ENCODE assay signal across 8 mouse cellular contexts in the genomic region with DNA sequence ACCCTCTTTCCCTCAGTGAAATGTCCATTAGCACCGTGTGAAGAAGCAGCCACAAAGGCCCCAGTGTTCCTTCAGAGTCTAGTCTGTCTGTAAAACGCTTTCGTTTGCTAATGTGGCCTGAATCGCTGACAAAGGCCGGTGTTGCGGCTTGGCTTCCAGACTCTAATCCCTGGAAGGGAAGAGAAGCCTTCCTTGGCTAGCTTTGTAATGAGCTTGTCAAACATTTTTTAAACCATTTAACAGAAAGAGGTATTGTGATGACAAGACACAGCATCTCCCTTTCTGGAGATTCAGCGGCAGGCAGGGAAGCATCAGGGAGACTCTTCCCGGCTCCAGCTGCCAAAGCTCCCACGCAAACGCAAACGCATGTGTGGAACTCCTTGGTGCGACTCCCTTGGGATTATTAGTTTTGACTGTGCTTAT.
DNase-seq lines count a peak whose midpoint lies in the region; ATAC-seq and TF ChIP-seq lines count a peak whose summit lies in the region.

No protein-coding gene starts in this region.

- DNase-seq in liver, embryonic 11.5 days (ENCODE audit: low spot score) = no peak
- no peak for DNase-seq in liver, postnatal 0 days
- DNase-seq in embryonic facial prominence, embryonic 10.5 days (ENCODE audit: low spot score) = peak; percentile 54
- DNase-seq in layer of hippocampus, adult 18-20 months (ENCODE audit: low spot score in 2 of 2) = peak; percentile 32 to 59
- DNase-seq in stomach, postnatal 0 days (ENCODE audit: low spot score) = no peak
- DNase-seq in thymus, postnatal 14 days = no peak

- H3K4me1 ChIP-seq in liver, embryonic 11.5 days (replicated peaks; ENCODE audit: control insufficient read depth, insufficient read depth, low read length) = no peaks in the 10 kb centered on the region
- H3K4me1 ChIP-seq in liver, postnatal 0 days (ENCODE audit: insufficient read depth) = peaks cover 2% of the 10 kb centered on the region; the same call in 1 of the 2 replicates
- H3K4me1 ChIP-seq in embryonic facial prominence, embryonic 10.5 days = peaks cover 23% of the 10 kb centered on the region
- no peaks in the 10 kb centered on the region for H3K4me1 ChIP-seq in heart, embryonic 15.5 days (replicated peaks)
- H3K4me1 ChIP-seq in midbrain, embryonic 12.5 days = peaks cover 27% of the 10 kb centered on the region
- H3K4me1 ChIP-seq in stomach, postnatal 0 days (replicated peaks; ENCODE audit: control insufficient read depth, insufficient read depth) = no peaks in the 10 kb centered on the region

- H3K36me3 ChIP-seq in liver, embryonic 11.5 days (ENCODE audit: control insufficient read depth, insufficient read depth, low read length) = no peaks in the 10 kb centered on the region
- H3K36me3 ChIP-seq in liver, postnatal 0 days (replicated peaks; ENCODE audit: insufficient read depth, low read length) = no peaks in the 10 kb centered on the region
- no peaks in the 10 kb centered on the region for H3K36me3 ChIP-seq in embryonic facial prominence, embryonic 10.5 days (replicated peaks)
- H3K36me3 ChIP-seq in heart, embryonic 15.5 days = no peaks in the 10 kb centered on the region
- H3K36me3 ChIP-seq in midbrain, embryonic 12.5 days = no peaks in the 10 kb centered on the region
- H3K36me3 ChIP-seq in stomach, postnatal 0 days (ENCODE audit: control insufficient read depth, insufficient read depth, low read length) = no peaks in the 10 kb centered on the region

- no peak overlapping the region for H3K4me3 ChIP-seq in liver, embryonic 11.5 days (ENCODE audit: low read depth, low read length)
- H3K4me3 ChIP-seq in liver, postnatal 0 days (ENCODE audit: low read depth, low read length) = no peak overlapping the region
- H3K4me3 ChIP-seq in embryonic facial prominence, embryonic 10.5 days = peak overlapping the region; percentile 43
- peak overlapping the region; percentile 32 for H3K4me3 ChIP-seq in heart, embryonic 15.5 days
- peak overlapping the region; percentile 23 for H3K4me3 ChIP-seq in midbrain, embryonic 12.5 days
- H3K4me3 ChIP-seq in stomach, postnatal 0 days (ENCODE audit: low read depth, low read length) = peak overlapping the region; percentile 20

- TF ChIP-seq CTCF in liver, postnatal 0 days (IDR thresholded peaks at IDR 0.05; ENCODE audit: low read depth) = no peak
- no peak for TF ChIP-seq CTCF in stomach, postnatal 0 days (IDR thresholded peaks at IDR 0.05; ENCODE audit: low read depth)

- 46% methylated on average over 12 of the region's 12 CpGs for WGBS in liver, embryonic 11.5 days
- WGBS in liver, postnatal 0 days (ENCODE audit: insufficient replicate concordance) = 55% methylated on average over 12 of the region's 12 CpGs
- 4% methylated on average over 12 of the region's 12 CpGs for WGBS in embryonic facial prominence, embryonic 10.5 days
- 28% methylated on average over 12 of the region's 12 CpGs for WGBS in heart, embryonic 15.5 days
- 2% methylated on average over 12 of the region's 12 CpGs for WGBS in midbrain, embryonic 12.5 days
- WGBS in stomach, postnatal 0 days = 26% methylated on average over 12 of the region's 12 CpGs

- no peak for ATAC-seq in liver, embryonic 11.5 days (replicated peaks; ENCODE audit: low FRiP score)
- ATAC-seq in liver, postnatal 0 days = no peak
- ATAC-seq in heart, embryonic 15.5 days (replicated peaks; ENCODE audit: insufficient number of reproducible peaks, insufficient read depth, low FRiP score, low read depth) = no peak
- peak; percentile 77 for ATAC-seq in midbrain, embryonic 12.5 days (ENCODE audit: low FRiP score, low read depth)
- no peak; the same call in 1 of the 2 replicates for ATAC-seq in stomach, postnatal 0 days (ENCODE audit: low FRiP score, low TSS enrichment)

- no peaks in the 10 kb centered on the region for H3K9me3 ChIP-seq in liver, embryonic 11.5 days (ENCODE audit: control insufficient read depth, low read length)
- H3K9me3 ChIP-seq in liver, postnatal 0 days (ENCODE audit: low read length) = no peaks in the 10 kb centered on the region
- H3K9me3 ChIP-seq in embryonic facial prominence, embryonic 10.5 days = no peaks in the 10 kb centered on the region
- no peaks in the 10 kb centered on the region for H3K9me3 ChIP-seq in heart, embryonic 15.5 days (replicated peaks)
- peaks cover 5% of the 10 kb centered on the region; the same call in 1 of the 2 replicates for H3K9me3 ChIP-seq in midbrain, embryonic 12.5 days
- no peaks in the 10 kb centered on the region for H3K9me3 ChIP-seq in stomach, postnatal 0 days (ENCODE audit: control insufficient read depth, low read length)

- no peak for TF ChIP-seq EP300 in liver, postnatal 0 days (IDR thresholded peaks at IDR 0.05; ENCODE audit: low read depth)
- no peak for TF ChIP-seq EP300 in stomach, postnatal 0 days (optimal IDR thresholded peaks at IDR 0.05)

- H3K27me3 ChIP-seq in liver, embryonic 11.5 days (replicated peaks; ENCODE audit: control insufficient read depth, insufficient read depth, low read length) = no peaks in the 10 kb centered on the region
- H3K27me3 ChIP-seq in liver, postnatal 0 days (ENCODE audit: insufficient read depth, low read length) = no peaks in the 10 kb centered on the region
- H3K27me3 ChIP-seq in embryonic facial prominence, embryonic 10.5 days (replicated peaks; ENCODE audit: low read depth, poor library complexity, severe bottlenecking) = no peaks in the 10 kb centered on the region
- no peaks in the 10 kb centered on the region for H3K27me3 ChIP-seq in heart, embryonic 15.5 days
- no peaks in the 10 kb centered on the region for H3K27me3 ChIP-seq in midbrain, embryonic 12.5 days
- no peaks in the 10 kb centered on the region for H3K27me3 ChIP-seq in stomach, postnatal 0 days (ENCODE audit: control insufficient read depth, insufficient read depth, low read length)

- peak overlapping the region; percentile 6; the same call in 1 of the 2 replicates for H3K4me2 ChIP-seq in liver, embryonic 11.5 days
- H3K4me2 ChIP-seq in liver, postnatal 0 days (ENCODE audit: low read depth, low read length) = no peak overlapping the region; the same call in 1 of the 2 replicates
- H3K4me2 ChIP-seq in heart, embryonic 15.5 days = peak overlapping the region; percentile 55
- H3K4me2 ChIP-seq in midbrain, embryonic 12.5 days (replicated peaks) = peak overlapping the region; percentile 47
- peak overlapping the region; percentile 40 for H3K4me2 ChIP-seq in stomach, postnatal 0 days (replicated peaks; ENCODE audit: low read depth)

- H3K9ac ChIP-seq in liver, embryonic 11.5 days (ENCODE audit: low read depth, low read length) = no peak overlapping the region
- no peak overlapping the region for H3K9ac ChIP-seq in liver, postnatal 0 days (replicated peaks)
- no peak overlapping the region for H3K9ac ChIP-seq in heart, embryonic 15.5 days
- H3K9ac ChIP-seq in midbrain, embryonic 12.5 days (replicated peaks) = peak overlapping the region; percentile 52; the same call in 1 of the 2 replicates
- no peak overlapping the region for H3K9ac ChIP-seq in stomach, postnatal 0 days (ENCODE audit: low read length)

- no peak overlapping the region for H3K27ac ChIP-seq in liver, embryonic 11.5 days (ENCODE audit: low read depth, low read length)
- H3K27ac ChIP-seq in liver, postnatal 0 days (ENCODE audit: low read depth) = no peak overlapping the region
- H3K27ac ChIP-seq in embryonic facial prominence, embryonic 10.5 days (replicated peaks) = peak overlapping the region; percentile 74
- peak overlapping the region; percentile 19 for H3K27ac ChIP-seq in heart, embryonic 15.5 days
- H3K27ac ChIP-seq in midbrain, embryonic 12.5 days (replicated peaks) = peak overlapping the region; percentile 90
- peak overlapping the region; percentile 58 for H3K27ac ChIP-seq in stomach, postnatal 0 days (replicated peaks)

Comparison
In these comparisons a context has a peak if more than half of its experiments do, and no peak if none do; other contexts are left out.
1. DNase-seq: peak in embryonic facial prominence, embryonic 10.5 days (single experiment) and layer of hippocampus, adult 18-20 months (2 of 2); none in liver, embryonic 11.5 days (single experiment), liver, postnatal 0 days (single experiment), stomach, postnatal 0 days (single experiment) and thymus, postnatal 14 days (single experiment).
2. H3K27ac ChIP-seq: peak in embryonic facial prominence, embryonic 10.5 days (single experiment), heart, embryonic 15.5 days (single experiment), midbrain, embryonic 12.5 days (single experiment) and stomach, postnatal 0 days (single experiment); none in liver, embryonic 11.5 days (single experiment) and liver, postnatal 0 days (single experiment).
3. H3K4me3 ChIP-seq: peak in embryonic facial prominence, embryonic 10.5 days (single experiment), heart, embryonic 15.5 days (single experiment), midbrain, embryonic 12.5 days (single experiment) and stomach, postnatal 0 days (single experiment); none in liver, embryonic 11.5 days (single experiment) and liver, postnatal 0 days (single experiment).